Mouse (Mus musculus) T-helper 1 cell (primary cell): ENCODE measurements around the gene Tank.

Experiments
- in situ Hi-C: fragments of 300-600 bp; cut with MboI, MseI; formaldehyde crosslinking; loops from one replicate; pipeline ENCODE4 v1.15.1; 2025; ENCODE audit warnings: high pct_unique_total_duplicates

The Tank gene

DNA sequence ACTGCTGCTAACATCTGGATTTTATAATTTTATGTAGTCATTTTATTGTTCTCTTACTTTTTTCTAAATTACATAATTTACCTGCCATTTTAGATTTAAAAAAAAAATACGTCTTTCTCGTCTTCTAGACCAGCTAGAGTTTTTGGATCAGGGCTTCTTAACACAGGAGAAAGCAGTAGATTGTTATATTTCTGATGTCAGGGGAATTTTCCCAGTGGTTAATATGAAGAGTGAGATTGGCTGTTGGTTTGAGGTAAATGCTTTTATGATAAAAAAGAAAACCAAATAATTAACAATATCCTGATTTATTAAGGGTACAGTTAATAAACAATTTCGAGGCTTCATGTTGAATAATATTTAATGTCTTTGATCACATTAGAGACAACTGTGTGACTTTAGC lies 1.7 kb downstream of the Tank start:
- in situ Hi-C loops: no loop called here

DNA sequence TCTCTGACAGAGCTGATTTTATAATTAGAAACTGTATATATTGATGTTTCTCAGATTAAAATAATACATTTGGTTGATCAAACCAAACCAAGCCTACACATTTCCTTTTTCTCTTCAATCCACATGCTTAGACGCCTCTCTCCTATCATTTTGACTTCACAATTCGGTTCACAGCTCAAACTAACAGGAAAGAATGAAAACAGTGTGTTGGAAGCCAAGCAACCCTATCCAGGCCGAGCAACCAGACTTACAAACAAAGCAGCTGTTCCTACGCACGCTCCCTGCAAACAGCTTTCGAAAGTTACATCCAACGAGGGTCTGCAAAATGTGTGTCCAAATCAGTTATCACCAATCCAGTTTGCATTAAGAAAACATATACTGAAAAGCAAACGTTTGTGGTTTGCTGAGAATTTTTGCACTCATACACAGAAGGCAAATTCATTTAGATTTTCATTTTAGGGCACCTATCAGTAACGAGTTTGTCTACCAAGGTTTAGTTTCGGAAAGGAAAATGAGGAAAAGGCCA lies 2.2 kb downstream of the Tank start:
- in situ Hi-C loops: no loop called here

DNA sequence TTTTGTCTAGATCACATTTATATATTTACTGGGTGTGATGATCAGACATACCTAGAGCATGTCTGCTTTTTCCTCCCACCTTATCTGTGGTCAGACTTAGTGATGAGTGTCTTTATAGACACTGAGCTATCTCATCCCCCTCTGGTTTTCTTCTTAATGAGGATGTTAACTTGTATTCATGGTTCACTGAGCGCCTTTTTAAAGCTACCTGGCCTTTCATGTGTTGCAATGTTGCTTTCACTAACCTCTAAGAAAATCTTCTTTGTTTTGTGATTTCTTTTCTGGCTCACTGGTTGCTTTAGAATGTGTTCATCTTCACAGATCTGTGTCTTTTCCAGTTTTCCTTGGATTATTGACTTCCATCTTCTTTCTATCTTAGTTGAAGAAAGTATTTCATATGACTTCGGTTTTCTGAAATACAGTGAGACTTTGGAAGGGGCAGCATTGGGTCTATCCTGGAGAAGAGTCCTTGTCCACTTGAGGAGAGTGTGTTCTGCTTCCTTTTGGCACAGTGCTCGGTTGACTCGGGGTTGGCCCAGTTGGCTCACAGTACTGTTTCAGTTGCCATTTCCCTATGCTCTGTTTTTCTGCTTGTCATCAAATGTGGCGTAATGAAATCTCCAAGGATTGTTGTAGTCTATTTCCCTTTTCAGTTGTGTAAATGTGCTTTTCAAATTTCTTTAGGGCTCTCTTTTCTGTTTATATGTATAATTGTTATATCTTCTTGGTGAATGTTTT lies 4.4 kb downstream of the Tank start:
- in situ Hi-C loops: no loop called here

DNA sequence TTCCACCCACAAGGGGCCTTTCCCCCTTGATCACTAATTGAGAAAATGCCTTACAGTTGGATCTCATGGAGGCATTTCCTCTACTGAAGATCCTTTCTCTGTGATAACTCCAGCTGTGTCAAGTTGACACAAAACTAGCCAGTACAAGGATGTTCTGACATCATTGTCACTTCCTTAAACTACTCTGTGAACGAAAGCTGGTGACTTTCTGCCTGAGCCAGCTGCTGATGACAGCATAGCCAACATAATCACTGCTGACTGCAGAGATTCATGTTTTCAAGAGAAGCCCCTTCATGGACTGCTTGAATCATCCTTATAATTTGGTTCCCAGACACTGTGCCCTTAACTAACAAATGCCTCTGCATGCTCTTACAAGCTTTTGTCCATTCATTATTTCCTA lies 7.1 kb downstream of the Tank start:
- in situ Hi-C loops: loop anchor here (5.0 kb wide), 1 partner anchor 73 kb away; no protein-coding TSS in a partner anchor

DNA sequence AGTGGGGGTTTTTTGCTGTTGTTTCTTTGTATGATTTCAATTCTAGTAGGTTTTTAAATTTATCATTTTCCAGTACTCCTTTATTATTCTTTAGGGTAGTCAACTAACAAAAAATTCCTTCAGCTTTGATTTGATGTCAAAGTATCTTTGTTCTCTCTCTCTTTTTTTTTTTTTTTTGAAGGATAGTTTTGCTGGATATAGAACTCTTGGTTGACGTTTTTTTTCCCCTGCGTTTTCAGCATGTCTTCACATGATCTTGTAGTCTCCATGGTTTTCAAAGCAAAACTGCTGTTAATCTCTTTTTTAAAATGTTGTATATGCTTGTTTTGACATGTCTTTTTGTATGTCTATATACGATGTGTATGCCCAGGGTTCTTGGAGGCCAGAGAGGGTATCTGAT lies 7.8 kb downstream of the Tank start:
- in situ Hi-C loops: loop anchor here (5.0 kb wide), 1 partner anchor 74 kb away; no protein-coding TSS in a partner anchor

GRCm38 (mm10) chr2:61590751-61591150 lies 12.4 kb downstream of the Tank start:
- in situ Hi-C loops: loop anchor here (10.0 kb wide), 1 partner anchor 96 kb away; no protein-coding TSS in a partner anchor

DNA sequence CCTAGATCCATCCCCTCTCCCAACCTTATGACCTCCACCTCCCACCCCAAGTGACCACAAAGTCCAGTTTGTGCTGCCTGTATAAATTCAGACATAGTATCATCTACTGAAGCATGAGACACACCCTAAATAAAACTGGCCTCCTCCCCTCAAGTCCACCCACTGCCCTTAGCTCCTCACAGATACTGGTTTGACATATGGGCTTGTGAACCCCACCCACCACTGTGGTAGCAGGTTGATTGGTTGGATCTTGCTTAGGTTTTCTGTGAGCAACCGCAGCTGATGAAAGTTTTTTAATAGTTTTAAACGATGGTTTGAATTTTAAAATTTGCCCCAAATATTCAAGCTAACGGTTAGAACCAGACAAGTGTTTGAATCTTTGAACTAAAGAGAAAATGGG lies 13.7 kb downstream of the Tank start:
- in situ Hi-C loops: loop anchor here (10.0 kb wide), 1 partner anchor 97 kb away; no protein-coding TSS in a partner anchor

GRCm38 (mm10) chr2:61592699-61593029 lies 14.3 kb downstream of the Tank start:
- in situ Hi-C loops: loop anchor here (10.0 kb wide), 1 partner anchor 98 kb away; no protein-coding TSS in a partner anchor

- in situ Hi-C loops: loop anchor here (10.0 kb wide), 1 partner anchor 98 kb away; no protein-coding TSS in a partner anchor
Measured at GRCm38 (mm10) chr2:61593030-61593811, 14.8 kb downstream of the Tank start.

DNA sequence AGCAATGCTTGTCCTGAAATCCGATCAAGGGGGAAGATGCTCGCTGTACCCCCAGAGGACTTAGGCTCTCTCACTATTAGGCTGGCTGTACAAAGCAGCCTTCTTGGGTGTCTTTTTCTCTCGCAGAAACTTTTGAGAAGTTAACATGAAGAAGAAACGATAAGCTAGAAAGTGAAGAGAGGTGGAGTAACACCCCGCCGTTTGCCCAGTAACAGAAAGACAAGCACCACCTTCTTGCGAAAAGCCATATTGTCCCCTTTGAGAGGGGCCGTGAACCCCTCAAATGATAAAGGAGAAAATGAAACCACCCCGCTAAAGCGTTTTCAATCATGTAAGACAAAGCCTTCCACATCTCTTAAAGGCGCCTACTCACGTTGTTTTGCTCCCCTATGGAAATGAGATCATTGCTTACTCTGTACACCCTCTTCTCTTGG lies 15.5 kb downstream of the Tank start:
- in situ Hi-C loops: loop anchor here (10.0 kb wide), 1 partner anchor 99 kb away; no protein-coding TSS in a partner anchor

DNA sequence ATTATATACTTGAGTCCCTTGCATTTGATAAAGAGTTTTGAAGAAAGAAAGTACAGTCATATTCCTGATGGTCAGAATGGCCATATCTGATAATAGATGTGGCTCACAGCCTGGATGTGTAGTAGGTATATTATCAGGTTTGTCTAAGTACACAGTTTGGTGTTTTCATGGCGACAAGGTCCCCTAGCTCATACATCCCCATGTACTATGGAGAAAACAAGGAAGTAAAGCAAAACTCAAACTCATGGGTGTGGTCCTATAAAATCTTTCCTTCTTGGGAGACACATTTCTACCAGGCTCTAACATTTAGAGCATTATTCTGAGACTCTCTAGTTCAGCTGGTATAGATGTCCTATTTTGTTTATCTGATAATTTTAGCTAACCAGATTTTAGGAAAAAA lies 21.3 kb downstream of the Tank start:
- in situ Hi-C loops: loop anchor here (10.0 to 25.0 kb wide), 2 partner anchors 105 to 1387 kb away; partner anchors contain the start of genes Baz2b and March7

GRCm38 (mm10) chr2:61603461-61603860 lies 25.1 kb downstream of the Tank start:
- in situ Hi-C loops: loop anchor here (25.0 kb wide), 1 partner anchor 1391 kb away; the partner anchor contains the start of genes Baz2b and March7

DNA sequence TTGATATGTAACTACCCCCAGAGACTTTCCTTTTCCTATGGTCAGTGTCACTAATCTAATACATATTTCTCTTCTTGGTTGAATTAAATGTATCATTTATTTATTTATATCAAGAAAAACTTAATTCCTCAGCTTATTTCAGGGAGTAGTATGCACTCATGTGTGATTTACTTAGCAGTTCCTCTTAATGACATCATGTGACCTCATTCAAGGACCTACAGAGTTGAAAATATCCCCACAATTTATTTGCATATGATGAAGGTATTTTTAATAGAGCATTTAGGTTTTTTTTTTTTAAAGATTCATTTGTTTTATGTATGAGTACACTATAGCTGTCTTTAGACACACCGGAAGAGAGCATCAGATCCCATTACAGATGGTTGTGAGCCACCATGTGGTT lies 28.6 kb downstream of the Tank start:
- in situ Hi-C loops: loop anchor here (25.0 kb wide), 1 partner anchor 1395 kb away; the partner anchor contains the start of genes Baz2b and March7

DNA sequence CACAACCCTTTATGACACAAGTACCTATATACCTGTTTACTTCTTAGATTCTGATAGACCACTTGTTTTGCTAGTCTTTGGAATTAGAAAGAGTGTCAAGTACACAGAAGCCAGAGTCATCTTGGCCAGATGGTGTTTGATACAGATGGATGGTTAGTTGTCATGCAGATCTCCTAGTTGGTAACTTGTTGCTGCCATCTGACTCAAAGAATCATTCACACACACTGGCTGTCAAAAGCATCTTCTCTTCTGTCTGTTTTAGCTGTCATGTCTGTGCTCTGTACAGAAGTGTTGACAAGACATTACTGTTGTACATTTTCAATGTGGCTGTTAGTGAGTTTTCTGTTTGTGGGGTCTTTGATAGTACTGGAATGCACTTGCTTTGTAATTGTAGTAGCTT lies 45.6 kb downstream of the Tank start:
- in situ Hi-C loops: loop anchor here (25.0 kb wide), 1 partner anchor 1412 kb away; the partner anchor contains the start of genes Baz2b and March7

GRCm38 (mm10) chr2:61630864-61631555 lies 52.6 kb downstream of the Tank start:
- in situ Hi-C loops: no loop called here

GRCm38 (mm10) chr2:61635099-61635498 lies 56.7 kb downstream of the Tank start:
- in situ Hi-C loops: no loop called here

GRCm38 (mm10) chr2:61638182-61638581 lies 59.8 kb downstream of the Tank start:
- in situ Hi-C loops: no loop called here

GRCm38 (mm10) chr2:61642452-61643368 lies 64.3 kb downstream of the Tank start:
- in situ Hi-C loops: no loop called here

- in situ Hi-C loops: loop anchor here (25.0 kb wide), 1 partner anchor 986 kb away; the partner anchor contains the start of gene Ifih1
Measured at GRCm38 (mm10) chr2:61651206-61651605, 72.8 kb downstream of the Tank start.

- in situ Hi-C loops: loop anchor here (25.0 kb wide), 1 partner anchor 986 kb away; the partner anchor contains the start of gene Ifih1
Measured at GRCm38 (mm10) chr2:61651640-61652039, 73.3 kb downstream of the Tank start.
